Mouse (Mus musculus): ENCODE measurements around the gene Unc13b.

The Unc13b gene

DNA sequence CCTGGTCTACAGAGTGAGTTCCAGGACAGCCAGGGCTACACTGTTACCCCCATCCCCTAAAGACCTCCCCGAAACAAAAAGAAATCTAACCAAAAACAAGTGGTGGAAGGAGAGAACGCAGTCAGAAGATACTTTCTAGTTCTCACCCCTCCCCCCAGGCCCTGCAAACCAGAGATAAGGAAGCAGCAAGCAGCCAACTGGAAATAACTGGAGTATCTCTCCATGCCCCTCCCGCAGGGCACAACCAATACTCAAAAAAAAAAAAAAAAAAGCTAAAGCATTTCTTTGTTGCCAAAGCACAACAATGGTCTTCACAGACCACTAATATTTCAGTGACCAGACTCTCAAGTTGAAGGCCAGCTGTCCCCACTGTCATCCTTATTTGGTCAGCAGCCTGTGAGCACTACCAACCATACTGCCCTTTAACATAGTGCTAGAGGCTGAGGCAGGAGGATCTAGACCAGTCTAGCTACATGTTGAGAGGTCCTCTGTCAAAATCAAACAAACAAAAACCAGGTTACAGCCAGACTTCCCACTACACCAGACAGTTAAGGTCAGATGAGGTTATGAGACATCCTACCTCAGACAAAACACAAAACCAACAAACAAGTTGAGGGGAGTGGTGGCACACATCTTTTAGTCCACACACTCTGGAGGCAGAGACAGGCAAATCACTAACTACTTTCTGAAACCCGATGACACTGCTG, 20.7 kb upstream of the Unc13b start:
- DNase-seq (ENCODE audit: low spot score in 2 of 2), result no peak

DNA sequence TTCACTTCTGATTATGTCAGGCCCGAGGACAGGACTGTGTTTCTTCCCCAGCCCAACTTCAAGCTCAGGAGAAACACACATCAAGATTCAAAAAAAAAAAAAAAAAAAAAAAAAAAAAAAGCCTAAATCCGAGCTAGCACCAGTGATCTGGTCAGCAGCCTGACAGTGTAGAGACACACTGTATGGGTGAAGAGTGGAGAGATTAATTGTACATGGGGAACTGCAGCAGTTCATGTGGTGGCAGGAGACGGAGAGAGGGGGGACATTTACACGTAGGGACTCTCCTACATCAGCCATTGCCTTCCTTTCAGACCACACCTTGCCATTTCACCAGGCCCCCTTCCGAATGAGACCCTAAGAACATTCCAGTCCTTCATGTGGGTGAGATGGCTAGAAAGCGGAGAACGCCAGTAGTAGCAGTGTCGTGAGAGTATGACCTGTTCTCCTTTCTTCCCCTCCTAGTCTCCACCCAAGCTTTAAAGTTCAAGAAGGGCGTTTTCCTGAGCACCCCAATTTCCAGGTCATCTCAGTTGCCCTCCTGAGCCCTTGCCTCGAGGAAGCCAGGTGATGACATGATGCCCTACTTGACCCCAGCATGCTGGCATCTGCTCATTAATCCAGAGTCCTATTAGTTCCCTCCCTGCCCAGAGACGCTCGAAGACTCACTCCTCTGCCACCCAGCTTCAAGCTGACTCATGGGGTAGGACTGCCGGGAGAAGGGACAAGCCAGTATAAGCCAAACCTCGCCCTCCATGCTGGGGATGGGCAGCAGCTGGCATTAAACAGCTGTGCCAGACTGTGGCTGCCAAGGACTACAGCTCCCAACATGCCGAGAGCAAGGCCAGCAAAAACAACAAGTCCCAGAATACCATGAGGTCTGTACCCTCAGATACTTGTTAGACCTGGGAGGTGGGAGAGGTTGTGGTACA, 19.9 kb upstream of the Unc13b start:
- DNase-seq (ENCODE audit: low spot score in 2 of 2), result peak in 1 of 2 experiments; percentile 56

DNA sequence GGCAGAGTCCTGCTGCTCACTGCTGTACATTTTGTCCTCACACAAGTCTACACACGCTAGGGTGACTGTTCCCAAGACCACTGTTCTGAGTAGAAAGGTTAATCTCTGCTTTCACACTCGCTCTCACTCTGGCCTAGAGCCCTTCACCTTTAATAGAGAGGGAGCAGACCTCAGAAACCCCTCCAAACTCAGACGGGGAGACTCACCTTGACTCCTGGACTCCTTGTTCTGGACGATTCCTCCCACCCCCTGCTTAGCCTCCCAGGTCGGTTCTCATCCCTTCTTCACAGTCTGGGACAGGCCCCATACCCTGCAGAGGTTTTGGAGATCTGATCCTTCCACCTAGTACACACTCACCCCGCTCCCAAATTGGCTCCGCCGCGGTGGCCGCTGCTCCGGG, 19.1 kb upstream of the Unc13b start:
- no peak for DNase-seq (ENCODE audit: low spot score in 2 of 2)

DNA sequence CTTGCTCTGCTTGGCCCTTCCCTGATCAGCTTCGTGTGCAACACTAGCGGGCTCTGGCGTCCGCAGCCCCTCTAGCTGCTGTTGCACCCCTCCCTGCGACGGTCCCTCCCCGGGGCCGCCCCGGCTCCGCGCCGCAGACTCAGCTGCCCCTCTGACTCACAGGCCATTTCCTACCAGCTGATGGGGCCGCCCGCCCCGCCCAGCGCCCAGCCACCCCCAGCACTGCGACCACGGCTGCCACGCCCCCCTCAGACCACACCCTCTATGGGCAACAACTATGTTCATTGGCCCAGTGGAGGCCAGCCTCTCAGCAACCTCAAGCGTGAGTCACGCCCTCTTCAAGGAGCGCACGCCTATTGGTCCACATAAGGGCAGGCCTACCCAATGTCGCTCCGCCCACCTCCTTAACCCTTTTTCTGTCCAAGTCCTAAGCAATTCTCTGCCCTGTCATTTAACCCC, 18.6 kb upstream of the Unc13b start:
- peak; percentile 80 to 91 for DNase-seq (ENCODE audit: low spot score in 2 of 2)

DNA sequence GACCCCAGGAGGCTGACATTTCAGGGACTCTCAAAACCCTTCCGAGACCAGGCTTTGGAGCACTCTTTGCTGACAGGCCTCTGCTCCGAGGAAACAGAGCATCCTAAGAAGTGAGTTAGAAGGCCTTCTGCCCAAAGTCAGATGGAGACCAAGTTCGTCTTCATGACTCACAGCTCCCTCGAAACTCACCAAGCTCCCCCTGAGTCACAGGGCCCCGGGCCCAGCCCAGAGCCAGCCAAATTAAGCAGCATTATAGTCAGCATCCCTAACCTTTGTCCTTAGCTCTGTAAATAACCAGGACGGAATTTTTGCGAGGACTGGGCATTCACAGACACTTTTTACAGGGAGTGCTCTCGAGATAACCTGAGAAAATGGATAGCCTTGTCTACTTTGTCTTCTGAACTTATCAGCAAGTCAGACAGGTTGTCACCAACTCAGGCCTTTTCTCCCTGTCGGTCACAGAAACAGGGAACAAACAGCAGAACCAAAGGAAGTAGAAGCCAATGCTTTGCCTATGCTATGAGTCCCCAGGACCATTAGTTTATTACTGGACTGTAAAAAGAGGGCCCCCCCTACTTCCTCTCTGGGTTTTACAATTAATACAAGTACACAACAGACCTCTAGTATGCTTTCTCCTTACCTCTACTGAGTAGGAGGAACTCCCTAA, 17.7 kb upstream of the Unc13b start:
- DNase-seq (ENCODE audit: low spot score in 2 of 2), result no peak

DNA sequence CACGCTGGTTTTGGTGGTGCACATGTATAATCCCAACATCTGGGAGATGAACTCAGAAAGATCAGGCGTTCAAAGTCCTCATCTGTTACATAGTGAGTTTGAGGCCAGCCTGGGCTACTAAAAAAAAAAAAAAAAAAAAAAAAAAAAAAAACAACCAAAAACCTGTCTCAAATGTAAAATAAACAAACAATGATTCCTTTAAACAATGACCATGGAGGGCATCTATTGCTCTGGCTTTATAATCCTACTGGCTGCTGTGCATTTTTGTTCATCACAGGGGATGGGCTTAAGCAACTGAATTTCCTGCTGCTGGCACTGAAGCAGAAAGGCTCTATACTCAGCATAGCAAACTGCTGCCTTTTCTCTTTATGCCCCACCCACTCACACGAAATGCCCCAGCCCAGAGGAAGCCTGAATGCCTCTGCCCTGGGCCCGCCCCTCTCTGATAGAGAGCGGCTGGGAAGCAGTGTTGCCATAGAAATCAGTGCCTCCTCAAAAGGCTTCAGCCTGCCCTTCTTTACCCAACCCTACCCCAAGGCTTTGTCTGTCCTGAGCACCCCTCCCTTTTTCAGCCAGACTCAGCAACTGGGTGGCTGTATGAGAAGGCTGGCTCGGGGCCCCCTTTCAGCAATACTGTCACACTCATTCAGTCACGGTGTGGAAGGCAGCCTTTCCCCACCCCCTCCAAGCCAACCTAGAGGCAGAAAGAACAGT, 15.0 kb upstream of the Unc13b start:
- DNase-seq (ENCODE audit: low spot score in 2 of 2), result peak in 1 of 2 experiments; percentile 59

DNA sequence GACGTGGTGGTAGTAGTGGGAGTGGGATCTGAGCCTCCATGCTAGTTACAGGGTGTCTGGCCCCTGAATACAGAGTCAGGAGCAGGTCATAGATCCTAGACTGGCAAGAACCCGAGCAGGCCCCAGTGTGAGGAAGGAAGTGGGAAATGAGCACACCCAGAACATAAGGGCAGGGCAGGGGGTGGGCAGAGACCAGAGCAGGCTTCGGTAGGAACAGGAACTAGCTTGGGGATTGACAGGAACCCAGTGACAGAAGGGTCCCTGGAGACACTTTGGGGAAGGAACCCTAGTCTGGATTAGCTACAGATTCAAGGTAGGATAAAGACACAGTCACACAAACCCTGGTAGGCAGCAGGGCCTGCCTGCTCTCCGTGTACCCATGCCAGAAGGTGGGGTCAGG, 14.1 kb upstream of the Unc13b start:
- no peak for DNase-seq (ENCODE audit: low spot score in 2 of 2)

DNA sequence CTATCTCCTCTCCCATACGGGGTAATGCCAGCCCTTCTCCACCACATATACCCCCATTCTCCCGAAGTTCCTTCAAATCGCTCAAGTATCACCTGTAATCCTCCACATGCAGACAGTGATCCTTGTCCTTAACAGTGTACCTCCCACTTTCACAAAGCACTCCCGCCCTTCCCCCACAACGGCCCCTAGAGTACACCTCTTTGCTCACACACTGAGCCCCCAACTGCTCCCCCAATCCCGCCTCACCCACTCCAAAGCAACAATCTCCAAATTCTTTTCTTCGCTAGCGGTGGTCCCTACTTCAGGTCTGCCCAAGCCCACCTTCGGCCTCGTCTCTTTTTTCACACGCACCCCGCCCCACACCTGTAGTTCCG, 13.5 kb upstream of the Unc13b start:
- no peak for DNase-seq (ENCODE audit: low spot score in 2 of 2)

DNA sequence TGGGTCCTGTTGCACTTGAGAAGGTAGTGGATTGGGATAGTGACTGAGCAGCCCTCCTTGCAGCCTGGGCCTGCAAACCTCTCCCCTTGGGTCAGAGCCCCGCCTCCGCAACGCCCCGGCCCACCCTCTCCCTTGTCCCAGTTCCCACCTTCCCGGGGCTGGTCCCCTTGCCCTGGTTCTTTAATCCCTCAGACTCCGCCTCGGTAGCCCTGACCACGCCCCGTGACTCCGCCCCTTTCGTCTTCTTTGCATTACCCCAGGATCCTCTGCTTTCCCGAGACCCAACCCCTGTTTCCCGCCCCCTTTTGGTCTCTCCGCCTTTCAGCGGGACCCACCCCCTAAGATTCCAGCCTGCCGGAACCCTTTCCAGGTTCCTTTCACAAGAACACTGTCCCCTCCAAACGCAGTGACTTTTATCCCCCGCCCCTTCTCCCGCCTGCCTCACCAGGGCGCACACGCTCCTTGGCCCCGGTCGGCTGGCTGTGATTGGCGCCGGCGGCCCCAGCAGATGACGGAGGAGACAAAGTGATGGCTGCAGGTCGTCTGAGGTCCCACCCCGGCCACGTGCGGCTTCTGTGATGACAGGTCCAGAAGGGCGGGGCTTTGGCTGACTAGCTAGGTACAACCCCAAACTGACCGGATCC, 13.0 kb upstream of the Unc13b start, which contains the start of gene Fam214b:
Fam214b (minus strand) TSS at position 562 of the 644 bp plus-strand sequence.
- peak; percentile 87 to 93 for DNase-seq (ENCODE audit: low spot score in 2 of 2)

DNA sequence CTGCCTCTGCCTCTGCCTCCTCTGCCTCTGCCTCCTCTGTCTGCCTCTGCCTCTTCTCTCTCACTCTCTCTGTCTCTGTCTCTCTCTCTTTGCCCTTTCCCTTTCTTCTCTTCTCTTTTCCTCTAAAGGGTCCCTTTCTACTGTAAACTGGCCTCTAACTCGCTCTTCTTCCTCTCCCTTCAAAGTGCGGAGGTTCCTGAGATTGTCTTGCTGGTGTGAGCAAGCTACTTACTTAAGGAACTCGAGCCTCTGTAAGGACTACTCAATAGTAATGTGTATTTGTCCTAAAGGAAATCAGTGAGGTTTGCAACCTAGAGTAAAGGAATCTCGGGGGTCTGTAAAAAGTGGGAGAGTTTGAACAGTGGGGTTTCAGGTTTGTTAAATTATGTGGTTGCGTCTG, 12.1 kb upstream of the Unc13b start:
- no peak for DNase-seq (ENCODE audit: low spot score in 2 of 2)

DNA sequence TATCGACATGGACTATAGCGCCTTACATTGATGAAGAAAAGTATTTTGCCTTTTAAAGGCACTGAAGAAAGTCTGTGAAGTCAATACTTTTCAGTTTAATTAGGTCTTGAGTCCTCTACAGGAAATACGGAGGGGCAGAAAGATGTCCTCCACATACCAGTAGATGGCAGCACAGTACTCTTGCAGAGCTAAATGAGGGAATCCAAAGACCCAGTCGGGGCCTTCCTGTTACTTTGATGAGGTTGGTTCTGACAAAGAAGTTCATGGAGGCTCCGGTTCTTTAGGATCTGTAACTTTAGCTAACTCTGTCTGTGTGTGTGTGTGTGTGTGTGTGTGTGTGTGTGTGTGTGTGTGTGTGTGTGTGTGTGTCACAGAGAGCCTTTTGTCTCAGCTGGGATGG, 11.5 kb upstream of the Unc13b start:
- DNase-seq (ENCODE audit: low spot score in 2 of 2), result peak in 1 of 2 experiments; percentile 68

DNA sequence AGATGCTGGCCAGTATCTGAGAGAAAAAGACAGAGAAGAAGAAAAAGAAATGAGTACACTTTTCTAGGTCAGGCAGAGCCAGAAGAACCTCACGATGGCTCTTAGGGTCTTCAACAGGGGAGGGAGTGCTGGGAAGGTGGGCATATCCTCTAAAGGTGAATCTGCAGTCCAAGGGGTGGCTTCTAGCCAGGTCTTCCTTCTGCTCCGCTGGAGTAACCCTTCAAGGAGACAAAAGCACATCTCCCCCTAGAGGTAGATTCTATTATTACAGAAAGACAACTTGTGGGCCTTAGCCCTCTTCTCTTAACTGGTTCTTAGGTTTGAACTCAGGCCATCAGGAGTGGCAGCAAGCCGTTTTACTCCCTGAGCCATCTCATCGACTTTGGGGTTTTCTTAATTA, 6.1 kb upstream of the Unc13b start:
- peak in 1 of 2 experiments; percentile 44 for DNase-seq (ENCODE audit: low spot score in 2 of 2)

DNA sequence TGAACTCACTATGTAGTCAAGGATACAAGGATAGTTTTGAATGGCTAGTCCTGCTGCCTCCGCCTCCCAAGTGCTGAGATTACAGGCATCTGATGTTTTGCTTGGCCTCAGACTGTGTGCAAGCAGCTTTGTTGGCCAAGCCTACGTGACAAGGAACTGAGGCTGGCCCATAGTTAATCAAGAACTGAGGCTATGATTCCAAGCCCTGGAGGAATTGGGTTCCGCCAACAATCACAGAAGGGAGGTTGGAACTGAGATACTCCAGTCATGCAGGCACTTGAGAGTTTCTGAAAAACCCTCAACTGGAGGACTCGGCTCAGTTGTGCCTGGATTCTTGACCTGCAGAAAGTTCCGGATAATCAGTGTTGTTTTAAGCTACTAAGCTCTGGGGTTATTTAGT, 1.1 kb upstream of the Unc13b start:
- DNase-seq (ENCODE audit: low spot score in 2 of 2), result no peak

DNA sequence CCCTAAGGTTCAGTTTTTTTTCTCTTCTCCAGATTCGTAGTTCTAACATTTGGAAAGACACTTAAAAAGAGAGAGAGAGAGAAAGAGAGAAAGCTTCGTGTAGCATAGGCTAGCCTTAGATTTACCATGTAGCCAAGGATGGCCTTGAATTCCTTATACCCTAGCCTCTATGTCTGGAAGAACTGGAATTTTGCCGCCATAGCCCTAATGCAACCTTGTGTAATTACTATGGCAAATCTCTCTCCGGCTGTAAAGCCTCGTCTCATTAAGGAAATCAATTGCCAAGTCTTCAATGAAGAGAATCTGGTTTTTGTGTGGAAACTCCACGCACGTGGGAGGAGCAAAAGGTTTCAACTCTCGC, 381 bp upstream of the Unc13b start:
- no peak for DNase-seq (ENCODE audit: low spot score in 2 of 2)

DNA sequence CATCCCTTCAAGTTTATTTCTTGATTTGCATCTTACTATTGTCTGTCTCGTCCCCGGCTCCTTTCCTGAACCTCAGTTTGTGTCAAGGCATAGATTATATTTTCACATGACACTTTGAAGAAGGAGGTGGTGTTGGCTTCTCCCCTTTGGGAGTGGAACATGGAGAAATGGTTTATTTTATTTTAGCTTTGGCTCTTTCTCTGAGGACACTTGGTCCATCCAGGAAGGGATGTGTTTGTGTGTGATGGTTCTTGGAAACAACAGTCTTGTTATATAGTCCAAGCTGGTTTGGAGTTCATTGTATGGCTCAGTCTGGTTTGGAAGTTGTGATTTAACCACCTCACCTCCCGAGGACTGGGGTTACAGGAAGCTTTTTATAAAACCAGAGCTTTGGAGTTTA, 944 bp downstream of the Unc13b start:
- no peak for DNase-seq (ENCODE audit: low spot score in 2 of 2)

DNA sequence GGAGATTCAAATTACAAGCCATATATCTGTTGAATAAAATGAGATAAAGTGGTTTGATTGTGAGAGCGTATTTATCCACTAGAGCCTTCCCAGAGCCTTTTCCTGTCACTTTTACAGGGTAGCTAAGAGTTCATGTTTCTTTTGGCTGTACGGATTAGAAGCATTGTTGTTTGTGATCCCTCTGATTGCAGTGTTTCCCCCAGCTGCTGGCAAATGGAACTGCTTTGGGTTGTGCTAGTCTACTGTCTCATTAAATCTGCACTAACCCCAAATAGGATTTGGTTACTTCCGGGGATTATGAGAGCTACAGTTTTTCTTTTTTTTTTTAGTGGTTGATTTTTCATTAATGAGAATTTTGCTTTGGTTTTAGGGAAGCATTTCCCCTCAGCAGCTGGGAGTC, 1.5 kb downstream of the Unc13b start:
- no peak for DNase-seq (ENCODE audit: low spot score in 2 of 2)

DNA sequence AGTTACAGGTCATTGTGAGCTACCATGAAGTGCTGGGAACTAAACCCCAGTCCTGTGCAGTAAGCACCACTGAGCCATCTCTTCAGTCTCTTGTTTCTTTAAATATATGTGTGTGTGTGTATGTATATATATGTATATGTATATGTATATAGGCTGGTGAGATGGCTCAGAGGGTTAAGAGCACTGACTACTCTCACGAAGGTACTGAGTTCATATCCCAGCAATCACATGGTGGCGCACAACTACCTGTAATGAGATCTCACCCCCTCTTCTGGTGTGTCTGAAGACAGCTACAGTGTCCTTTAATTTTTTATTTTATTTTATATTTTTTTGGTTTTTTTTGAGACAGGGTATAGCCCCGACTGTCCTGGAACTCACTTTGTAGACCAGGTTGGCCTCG, 6.7 kb downstream of the Unc13b start:
- no peak for DNase-seq (ENCODE audit: low spot score in 2 of 2)

DNA sequence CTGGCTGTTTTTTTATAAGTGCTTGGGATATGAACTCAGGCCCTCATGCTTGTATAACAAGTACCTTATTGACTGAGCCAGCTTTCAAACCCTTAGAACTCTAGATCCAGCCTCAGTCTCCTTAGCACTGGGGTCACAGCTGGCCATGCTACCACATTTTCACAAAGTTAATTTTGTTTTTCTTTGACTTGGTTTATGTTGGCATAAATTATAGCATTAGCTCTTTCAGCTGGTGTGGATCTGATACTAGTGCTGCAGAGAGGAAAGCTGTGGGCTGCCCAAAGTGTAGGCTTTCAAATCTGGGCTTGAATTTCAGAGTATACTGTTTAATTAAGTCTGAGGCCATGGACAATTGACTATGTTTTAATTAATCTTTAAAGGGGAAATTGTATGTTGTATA, 16.2 kb downstream of the Unc13b start:
- no peak for DNase-seq (ENCODE audit: low spot score in 2 of 2)

DNA sequence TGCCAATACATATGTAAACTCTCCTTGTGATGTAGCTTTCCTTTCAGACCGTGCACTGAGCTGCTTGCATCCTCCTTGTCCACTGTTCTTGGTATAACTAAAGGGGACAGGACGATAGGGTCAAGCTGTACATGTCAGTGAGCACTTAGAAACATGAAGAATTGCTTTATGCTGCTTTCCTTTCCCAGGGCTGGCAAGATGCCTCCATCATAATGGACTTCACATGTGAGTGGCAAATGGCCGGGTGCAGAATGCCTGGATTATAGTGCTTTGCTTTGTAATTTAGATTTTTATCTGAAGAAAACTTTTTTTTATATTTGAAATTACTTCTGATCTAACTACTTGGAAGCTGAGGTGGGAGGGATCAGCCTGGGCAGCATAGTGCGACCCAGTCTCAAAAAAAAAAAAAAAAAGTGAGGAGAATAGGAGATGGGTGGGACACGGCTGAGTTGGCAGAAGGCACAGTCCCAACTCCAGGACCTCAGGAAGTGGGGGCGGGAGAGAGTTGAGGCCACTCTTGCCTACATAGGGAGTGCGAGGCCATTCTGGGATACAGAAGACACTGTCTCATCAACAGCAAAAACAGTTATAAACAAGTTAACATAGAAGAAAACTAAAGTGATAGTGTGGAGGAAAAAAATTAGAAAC, 19.4 kb downstream of the Unc13b start:
- no peak for DNase-seq (ENCODE audit: low spot score in 2 of 2)

DNA sequence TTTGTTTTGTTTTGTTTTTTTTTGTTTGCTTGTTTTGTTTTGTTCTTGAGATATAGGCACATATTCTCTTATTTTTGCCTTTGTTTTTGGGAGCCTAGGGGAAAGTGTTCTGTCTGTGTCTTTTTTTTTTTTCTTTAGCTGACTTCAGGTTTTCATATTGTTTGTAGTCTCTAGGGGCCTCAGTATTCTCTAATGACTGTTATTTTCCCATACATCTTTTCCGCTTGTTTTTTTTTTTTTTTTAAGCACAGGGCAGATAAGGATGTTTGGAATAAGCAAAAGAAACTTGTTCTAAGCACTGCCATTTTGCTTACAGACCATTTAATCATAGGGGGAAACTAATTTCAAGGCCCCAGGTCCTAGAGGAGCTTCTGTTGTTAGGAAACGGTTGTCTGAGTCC, 23.7 kb downstream of the Unc13b start:
- no peak for DNase-seq (ENCODE audit: low spot score in 2 of 2)

DNA sequence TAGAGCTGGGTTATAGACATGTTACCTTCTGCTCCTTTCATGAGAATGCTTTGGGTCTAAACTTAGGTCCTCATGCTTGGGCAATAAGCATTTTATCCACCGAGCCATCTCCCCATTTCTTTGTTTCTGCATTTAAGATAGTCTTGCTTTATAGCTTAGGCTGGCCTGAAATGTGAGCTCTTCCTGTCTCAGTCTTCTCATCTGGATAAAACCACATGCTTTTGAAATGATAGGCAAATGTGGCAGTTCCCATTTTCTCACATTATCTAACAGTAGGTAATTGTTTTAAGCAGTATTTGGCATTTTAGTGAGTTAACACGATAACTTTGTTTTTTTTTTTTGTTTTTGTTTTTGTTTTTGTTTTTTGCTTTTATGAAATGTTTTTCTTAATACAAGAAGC, 31.2 kb downstream of the Unc13b start:
- DNase-seq (ENCODE audit: low spot score in 2 of 2), result no peak
